Mouse (Mus musculus): ENCODE results near the gene Cebpg.

The Cebpg gene

DNA sequence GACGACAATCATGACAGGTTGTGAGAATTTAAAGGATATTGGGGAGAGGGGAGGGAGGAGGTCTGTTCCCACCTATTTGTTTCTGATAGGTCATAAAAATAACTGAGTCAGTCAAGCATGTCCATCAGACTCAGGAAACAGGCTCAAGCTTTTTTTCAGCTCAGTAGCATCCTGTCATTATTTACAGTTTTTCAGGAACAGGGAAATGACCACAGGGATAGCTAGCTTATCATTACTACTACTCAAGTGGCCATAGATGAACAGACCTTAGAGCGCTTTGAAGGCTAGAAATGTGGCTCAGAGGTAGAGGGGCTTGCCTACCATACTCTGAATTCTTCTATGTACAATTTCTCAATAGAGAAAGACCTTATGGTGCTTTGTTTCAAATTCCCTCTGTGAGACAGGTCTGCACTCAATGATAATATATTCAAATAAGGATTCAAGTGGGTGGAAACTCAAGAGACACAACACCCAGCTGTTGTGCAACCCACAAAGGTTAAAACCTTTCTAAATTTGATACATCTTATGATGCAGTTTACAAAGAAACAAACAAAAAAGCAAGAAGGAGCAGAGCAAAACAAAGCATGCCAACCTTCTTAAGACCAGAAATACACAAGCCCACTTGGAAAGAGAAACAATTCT is 1.3 kb downstream of the Cebpg start:
- no peak for DNase-seq (ENCODE audit: inconsistent age in 2 of 2, low spot score in 1 of 2)

DNA sequence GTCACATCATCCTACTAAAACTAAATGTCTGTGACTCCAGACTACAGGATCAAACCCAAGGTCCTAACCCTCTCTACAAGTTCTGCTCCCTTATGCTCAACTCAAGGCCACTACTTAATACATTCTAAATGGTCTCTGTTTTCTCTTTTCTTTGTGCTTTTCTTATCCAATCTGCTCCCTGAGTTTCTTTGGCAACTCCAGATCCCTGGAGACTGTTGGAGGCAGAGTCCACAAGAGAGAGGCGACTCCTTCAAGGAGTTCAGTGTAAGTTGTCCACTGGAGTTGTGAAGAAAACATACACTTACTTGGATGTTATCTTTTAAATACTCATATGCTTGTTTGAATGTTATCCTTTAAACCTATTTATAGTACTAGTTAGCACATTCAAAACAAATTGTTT is 2.1 kb downstream of the Cebpg start:
- no peak for DNase-seq (ENCODE audit: inconsistent age in 2 of 2, low spot score in 1 of 2)

DNA sequence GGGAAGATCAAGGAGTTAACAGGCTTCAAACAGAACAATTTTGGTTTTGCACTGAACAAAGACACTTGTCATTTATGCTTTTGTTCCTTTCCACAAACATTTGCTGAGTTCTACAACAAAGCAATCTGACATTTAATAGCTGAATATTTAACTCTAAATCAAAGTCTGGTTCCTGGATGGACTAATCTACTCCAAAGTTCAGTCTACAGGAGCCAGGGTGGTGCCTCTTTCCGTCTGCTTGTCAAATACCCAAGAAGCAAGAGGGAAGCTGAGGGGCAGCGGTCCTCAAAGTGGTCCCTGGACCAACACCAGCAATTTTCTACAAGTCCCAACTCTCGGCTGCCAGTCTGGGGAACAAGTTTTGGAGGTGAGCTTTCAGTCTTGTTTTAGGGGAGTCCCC is 3.2 kb downstream of the Cebpg start:
- no peak for DNase-seq (ENCODE audit: inconsistent age in 2 of 2, low spot score in 1 of 2)

DNA sequence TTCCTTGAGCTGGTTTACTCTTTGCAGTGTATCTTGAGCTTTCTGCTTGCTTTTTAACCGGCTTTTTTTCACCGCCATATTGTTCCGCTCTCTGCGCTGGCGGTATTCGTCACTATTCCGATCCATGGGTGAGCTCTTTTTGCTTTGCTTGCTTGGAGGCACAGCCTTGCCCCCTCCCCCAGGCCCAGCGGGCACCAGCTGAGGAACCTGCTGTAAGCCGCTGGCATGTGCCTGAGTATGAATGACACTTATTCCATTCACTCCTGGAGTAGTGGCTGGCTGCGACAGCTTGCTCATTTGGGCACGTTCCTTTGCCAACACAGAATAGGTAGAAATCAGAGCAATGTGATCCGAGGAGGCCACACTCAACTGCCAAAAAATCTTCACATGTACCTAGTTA is 5.8 kb downstream of the Cebpg start:
- DNase-seq (ENCODE audit: inconsistent age in 2 of 2, low spot score in 1 of 2): no peak

DNA sequence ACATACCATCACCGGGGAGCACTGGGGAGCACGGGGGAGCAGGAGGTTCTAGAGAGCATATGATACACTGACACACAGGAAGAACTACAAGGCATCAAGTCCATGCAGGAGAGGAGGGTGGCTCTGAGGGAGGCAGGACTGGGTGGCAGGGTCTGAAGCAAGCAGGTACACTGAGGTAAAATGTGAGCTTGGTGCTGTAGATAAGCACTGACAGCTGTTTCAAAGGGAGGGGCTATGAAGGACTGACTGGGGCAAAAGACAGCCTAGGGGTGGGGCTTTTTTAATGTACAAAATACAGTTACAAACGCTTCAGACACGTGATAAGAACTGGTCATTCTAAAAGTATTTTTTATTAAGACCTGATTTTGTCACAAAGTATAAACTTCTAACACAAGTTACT is 10.3 kb downstream of the Cebpg start:
- no peak for DNase-seq (ENCODE audit: inconsistent age in 2 of 2, low spot score in 1 of 2)

DNA sequence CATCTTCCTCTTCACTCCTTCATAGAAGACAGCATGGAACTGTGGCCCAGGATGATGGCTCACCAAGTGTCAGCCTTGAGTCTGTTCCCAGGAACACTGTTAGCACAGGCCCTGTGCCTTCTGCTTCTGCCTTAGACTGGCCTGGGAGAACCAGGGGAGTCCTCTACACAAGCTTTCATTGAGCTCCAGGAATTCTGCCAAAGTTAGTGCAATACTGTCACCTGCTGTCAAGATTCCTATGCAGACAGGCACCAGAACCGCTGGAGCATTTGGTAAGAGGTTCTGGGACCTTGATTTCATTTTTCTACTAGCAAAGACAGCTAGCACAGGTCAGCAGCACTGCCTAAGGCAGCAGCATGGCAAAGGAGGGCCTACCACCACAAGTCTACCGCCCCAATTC is 11.7 kb downstream of the Cebpg start:
- no peak for DNase-seq (ENCODE audit: inconsistent age in 2 of 2, low spot score in 1 of 2)

DNA sequence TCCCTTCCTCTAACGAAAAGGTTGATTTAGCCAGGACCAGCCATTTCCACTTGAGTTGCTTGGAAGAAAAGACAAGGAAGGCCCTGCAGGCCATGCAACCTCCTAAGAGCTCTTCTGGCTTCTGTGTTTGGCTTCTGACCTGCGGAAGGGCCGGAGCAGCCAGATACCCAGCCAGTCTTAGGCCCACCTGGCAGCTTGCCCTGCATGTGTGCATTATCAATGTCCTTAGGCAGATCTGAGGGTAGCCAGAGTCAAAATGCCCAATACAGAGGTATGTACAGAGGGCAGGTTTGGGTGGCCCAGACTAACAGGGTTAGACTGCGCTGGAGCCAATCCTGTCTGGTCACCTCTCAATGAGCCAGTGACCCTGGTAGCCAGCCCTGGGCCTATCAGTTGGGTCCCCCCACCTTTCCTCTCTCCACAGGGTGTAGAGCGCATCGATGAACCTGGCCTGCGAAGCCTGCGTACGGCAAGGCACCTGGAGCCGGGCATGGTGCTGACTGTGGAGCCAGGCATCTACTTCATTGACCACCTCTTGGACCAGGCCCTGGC is 13.0 kb downstream of the Cebpg start:
- DNase-seq (ENCODE audit: inconsistent age in 2 of 2, low spot score in 1 of 2): no peak

DNA sequence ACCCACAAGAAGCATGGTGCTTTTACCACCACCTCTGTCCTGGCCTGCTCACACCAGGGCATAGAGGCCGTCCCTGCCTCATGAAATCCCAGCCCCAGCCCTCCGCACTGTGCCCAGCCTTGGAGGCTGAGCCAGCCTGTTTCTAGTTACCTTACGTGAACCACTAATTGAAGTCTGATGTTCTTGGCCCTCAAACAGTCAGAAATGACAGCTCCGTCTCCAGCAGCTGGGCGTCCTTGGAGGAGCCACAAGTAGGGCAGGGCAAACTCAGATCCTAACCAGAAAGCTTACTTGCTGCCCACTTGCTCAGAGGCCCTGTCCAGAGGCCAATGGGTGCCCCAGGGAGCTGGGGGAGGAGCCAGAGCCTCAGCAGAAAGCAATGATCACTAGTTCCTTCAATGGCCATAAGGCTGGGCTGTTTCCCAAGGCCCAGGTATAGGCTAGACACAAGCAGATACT is 13.6 kb downstream of the Cebpg start:
- DNase-seq (ENCODE audit: inconsistent age in 2 of 2, low spot score in 1 of 2): peak; percentile 59 to 84

DNA sequence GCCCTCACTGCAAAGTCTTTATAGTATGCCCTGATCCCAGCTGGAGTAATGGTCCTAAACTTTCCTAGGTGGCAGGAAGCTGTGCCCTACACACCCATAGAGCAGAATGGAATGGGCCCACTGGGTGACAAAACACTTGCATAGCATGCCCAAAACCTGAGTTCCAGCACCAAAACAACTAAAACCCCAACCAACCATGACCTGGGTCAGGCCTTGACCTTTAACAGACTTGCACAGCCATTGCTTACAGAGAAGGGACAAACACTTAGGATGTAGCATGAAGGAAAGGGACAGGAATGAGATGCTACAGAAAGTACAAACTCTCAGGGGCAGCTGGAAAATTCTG is 14.2 kb downstream of the Cebpg start:
- peak in 1 of 2 experiments; percentile 68 for DNase-seq (ENCODE audit: inconsistent age in 2 of 2, low spot score in 1 of 2)

DNA sequence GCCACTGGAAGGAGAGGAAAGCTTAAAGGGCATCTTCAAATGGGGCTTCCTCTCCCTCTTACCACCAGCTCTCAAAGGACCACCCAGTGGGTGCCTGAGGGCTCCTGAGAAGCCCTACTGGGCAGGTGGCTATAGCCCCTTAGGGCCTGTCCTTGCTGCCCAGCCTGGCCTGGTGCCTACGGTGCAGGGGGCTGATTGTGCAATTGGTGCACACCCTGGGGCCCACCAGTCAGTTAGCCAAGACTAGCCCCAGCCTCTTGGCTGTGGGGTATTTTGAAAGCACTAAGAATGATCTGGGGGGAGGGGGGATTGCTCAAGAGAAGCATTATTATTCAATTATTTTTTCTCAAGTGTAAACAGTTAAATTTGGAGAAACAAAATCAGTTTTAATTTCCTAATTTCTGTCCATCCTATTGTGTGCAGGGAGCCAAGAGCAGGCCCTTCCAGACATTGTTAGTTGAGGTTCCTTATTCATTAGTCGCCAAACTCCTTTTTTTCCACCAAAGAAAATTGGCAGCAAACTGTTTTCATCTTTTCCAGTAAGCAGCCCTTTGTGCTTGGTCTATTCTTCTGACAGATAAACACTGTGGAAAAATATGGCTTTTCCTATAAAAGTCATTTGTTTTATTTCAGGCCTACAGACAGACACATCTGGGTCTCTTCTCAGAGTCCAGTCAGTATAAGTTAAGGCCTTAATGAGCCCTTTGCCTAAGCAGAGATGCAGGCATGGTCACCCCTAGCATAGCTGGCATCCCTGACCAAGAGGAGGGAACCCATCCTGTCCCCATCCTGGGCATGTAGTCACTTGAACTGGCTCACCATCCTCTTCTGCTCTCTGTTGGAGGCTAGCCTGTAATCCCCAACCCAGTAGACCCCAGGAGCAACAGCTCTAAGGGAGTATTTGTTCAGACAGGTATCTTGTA is 14.8 kb downstream of the Cebpg start:
- DNase-seq (ENCODE audit: inconsistent age in 2 of 2, low spot score in 1 of 2): peak in 1 of 2 experiments; percentile 75

DNA sequence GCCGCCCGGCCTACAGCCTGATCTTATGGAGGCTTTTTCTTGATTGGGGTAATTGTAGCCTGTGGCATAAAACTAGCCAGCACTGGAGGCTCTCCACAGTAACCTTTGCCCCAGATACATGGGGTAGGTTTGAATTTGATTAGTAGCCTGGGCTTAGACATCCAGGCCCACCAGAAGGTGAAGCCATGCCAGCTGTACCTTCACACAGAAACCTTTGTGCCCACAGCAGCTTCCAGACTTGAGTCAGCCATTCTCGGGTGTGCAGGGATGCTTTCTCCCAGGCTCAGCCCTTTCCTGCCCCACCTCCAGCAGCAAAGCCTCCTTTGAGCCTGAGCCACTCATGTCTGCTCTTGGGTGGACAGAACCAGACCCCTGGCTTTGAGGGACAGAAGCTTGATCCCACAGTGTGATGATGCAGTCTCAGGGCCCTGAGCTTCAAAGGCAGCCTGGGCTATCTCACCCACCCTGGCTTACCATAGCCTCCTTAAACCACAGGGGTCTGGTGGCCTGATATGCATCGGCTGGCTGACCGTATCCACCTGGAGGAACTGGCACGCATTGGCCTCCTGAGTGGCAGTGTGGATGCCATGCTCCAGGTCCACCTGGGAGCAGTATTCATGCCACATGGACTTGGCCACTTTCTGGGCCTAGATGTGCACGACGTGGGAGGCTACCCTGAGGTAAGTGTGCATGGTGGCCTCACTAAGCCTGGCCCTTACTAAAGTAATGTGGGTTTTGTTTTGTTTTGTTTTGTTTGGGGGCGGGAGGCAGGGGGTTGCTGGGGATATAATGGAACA is 16.0 kb downstream of the Cebpg start:
- DNase-seq (ENCODE audit: inconsistent age in 2 of 2, low spot score in 1 of 2): peak in 1 of 2 experiments; percentile 36

DNA sequence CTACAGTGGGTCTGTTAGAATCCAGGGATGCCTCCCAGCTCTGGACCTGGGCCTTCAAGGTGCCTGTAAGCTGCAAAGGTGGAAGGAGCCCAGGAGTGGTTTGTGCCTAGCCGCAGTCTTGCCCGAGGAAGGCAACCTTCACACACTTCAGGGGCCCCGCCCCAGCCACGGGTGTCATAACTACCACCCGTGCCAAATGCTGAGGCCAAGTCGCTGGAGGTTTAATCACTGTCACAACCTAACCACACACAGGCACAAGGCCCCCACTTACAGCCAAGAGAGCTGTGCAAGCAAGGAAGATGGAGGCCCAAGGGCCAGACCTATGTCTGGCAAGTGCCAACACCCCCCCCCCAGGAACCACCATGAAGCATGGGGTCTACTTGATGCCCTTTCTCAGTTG is 19.0 kb downstream of the Cebpg start:
- peak in 1 of 2 experiments; percentile 71 for DNase-seq (ENCODE audit: inconsistent age in 2 of 2, low spot score in 1 of 2)

DNA sequence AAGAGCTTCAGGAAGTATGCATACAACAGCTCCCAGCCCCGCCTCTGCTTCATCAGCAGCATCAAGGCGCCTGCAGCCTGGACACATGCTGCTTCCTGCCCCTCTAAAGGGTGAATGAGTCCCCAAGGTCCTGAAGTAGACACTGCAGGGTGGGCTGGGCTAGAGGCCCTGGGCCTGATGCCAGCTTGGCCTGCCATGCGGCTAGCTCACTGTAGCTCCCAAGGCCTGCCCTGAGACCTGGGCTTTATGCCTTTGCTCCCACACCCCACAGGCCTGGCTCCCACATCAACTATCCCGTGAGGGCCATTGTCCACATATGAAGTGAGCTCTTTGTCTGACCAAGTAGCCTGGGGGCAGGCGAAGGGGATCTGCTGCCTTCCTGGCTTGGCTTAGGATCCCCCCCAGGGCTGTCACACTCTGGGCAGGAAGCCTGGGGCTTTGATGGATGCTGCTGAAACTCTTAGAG is 20.1 kb downstream of the Cebpg start:
- DNase-seq (ENCODE audit: inconsistent age in 2 of 2, low spot score in 1 of 2): peak; percentile 31 to 73

DNA sequence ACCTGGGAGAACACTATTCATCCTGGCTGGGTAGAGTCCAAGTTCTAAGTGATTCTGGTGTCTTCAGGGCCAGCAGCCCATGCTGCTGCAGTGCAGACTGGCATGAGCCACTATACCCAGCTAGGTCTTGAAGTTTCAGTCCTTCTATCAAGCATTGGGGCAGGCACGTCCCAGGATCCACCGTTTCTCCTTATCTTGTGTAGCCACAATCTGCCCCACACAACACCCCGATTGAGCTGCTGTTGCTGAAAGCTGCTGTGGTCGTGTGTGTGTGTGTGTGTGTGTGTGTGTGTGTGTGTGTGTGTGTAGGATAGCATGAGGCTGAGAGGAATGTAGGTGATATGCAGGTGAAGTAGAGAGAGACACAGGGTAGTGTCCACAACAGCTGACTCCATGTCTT is 20.8 kb downstream of the Cebpg start:
- DNase-seq (ENCODE audit: inconsistent age in 2 of 2, low spot score in 1 of 2): no peak

DNA sequence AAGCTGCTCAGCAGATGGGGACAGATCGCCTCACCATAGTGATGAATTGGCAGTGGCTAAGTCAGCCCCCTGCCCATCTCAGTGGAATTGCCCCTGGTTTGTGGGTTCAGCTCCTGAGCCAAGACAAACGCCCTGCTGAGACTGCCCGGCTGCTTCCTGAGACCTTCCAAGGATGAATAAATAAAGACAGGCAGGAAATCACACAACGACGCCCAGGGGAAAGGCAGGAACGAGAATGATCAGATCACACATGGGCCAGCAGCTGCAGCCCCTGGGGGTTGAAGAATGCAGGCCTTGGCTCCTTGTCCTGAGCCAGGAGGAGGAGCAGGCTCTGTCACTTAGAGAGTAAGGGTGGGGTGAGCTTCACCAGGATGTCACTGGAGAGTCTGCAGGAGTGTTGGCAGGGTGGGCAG is 21.2 kb downstream of the Cebpg start:
- peak in 1 of 2 experiments; percentile 52 for DNase-seq (ENCODE audit: inconsistent age in 2 of 2, low spot score in 1 of 2)

DNA sequence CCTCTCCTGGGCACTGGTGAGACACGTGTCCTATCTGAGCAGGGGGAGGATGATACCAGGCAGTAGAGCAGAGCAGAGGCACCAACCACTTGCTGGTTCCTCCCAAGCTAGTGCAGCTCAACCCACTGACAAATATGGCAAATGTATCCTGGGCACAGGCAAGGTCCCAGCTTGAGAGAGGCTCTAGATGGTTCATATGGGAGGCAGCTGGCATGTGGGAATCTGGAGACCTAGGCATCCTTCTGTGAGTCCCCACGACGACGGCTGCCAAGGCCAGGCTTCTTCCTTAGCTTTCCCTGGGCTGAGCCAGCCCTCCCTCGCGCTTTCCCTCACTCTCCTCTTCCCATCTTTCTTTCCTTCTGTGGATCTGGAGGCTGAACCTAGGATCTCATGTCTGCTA is 25.8 kb downstream of the Cebpg start:
- no peak for DNase-seq (ENCODE audit: inconsistent age in 2 of 2, low spot score in 1 of 2)

DNA sequence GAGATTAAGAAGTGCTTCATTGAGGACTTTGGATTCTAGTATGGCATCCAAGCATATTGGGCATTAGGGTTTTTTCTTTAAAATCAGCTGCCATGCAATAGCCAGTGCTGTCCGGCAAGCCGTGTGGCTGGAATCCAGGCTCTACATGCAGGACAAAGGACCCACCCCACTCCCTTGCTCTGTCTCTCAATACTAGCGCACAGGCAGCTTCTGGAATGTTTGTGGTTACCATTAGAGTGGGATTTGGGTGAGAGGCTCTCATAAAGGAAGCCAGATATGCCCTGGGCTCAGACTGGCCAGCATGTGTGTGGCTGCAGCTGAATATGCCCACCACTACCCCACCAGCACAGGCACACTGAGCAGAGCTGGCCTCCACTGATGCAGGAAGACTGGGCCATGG is 26.7 kb downstream of the Cebpg start:
- no peak for DNase-seq (ENCODE audit: inconsistent age in 2 of 2, low spot score in 1 of 2)

DNA sequence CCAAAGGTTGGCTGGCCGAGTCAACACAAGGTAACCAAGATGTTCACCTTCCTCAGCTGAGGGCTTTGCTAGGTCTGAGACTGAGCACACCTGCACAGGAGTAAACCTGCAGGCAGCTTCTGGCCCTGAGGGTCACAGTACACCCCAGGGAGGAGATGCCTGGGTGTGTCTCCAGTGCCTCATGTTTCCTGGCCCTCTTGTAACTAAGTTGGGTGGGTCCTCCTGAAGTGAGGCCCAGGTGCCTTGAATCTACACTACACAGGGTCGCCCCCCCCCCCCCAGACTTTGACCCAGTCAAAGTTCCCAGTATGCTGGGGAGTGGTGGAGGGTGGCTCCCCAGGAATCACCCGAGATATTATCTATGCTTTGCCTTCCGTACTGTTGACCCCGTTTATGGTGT is 27.1 kb downstream of the Cebpg start:
- no peak for DNase-seq (ENCODE audit: inconsistent age in 2 of 2, low spot score in 1 of 2)

DNA sequence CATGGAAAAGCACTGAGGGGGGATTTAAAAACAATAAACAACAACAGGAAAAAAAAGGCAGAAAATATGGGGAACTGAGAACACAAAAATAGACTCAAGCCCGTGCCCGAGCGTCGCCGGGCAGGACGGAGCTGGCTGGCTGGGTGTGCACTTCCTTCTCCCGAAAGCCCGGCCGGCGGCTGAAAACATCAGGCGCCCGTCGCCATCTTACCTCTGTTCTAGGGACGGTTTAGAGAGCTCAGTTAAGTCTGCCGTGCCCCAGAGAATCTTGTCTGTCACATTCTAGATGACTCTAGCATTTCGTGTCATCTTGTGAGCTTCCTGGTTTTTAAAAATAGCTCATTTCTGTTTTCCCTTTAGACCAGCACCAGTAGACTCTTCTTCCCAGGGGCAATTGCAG is 27.8 kb downstream of the Cebpg start:
- DNase-seq (ENCODE audit: inconsistent age in 2 of 2, low spot score in 1 of 2): peak in 1 of 2 experiments; percentile 36

DNA sequence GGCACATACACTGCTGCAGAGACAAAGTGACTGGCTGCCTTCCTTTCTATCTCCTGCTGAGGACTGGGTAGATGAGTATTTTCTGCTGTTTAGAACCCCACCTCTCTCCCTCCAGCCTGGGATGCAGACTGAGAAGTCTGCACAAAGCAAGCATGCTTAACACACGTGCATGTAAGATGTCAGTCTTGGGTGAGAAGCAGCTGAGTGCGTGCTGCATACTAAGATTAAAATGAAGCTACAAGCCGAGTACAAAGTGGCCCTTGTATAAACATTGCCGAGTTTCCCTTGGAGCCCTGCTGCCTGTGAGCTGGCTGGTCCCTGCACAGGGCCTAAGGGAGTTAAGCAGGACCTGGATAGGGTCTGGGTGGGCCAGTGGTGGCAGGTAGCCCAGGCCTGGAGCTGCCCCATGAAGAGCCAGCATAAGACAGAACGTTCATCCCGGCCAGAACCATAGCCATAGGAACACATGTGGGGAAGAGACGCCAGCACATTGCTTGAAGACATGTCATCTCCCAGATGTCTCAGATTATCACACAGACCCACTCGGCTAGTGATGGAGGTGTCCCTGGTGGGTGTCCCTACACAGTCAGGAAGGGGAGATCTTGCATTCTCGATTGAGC is 28.5 kb downstream of the Cebpg start:
- peak in 1 of 2 experiments; percentile 36 for DNase-seq (ENCODE audit: inconsistent age in 2 of 2, low spot score in 1 of 2)

DNA sequence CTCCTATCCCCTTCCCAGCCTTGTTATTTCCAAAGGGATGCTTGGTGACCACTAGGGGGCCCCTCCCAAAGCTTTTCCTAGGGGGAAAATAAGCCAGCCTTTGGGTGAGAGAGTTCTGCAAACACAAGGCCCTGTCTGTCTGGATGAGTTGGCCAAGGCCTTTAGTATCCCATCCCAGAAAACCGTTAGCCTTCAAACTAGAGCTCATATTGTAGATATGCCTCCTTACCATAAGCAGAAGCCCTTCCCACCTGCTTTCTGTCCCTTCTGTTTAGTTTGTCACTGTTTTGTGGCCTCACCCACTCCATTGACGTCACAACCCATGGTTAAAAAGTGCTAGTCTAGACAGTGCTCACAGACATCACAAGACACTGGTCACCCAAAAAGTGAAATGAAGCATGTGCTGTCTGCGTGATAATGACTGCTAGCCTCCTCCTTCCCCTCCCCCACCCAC is 29.5 kb downstream of the Cebpg start:
- peak; percentile 51 to 85 for DNase-seq (ENCODE audit: inconsistent age in 2 of 2, low spot score in 1 of 2)

Measured in adrenal gland, adult (tissue).